ENCODE assay signal across 19 mouse cellular contexts in genomic region chr1:39546160-39546866, GRCm38 (mm10). TPM values are rescaled to one million over a fixed set of nuclear protein-coding genes. Genes with fewer than 3 reads are reported as not detected.
DNase-seq lines count a peak whose midpoint lies in the region; ATAC-seq and TF ChIP-seq lines count a peak whose summit lies in the region.
"Had no signal": no experiment of that assay in that cellular context is flagged by ENCODE, and none has a peak within 500 bp of the region (broad histone marks: within the 10 kb centered on the region; RNA-seq: fewer than 3 reads in every experiment).

No protein-coding gene starts in this region.

- H3K9ac ChIP-seq in heart, embryonic 14.5 days (ENCODE audit: low read length) = no peak overlapping the region
- no peak overlapping the region for H3K9ac ChIP-seq in kidney, embryonic 15.5 days
- H3K9ac ChIP-seq in midbrain, embryonic 13.5 days (replicated peaks) = no peak overlapping the region
- no peak overlapping the region for H3K9ac ChIP-seq in midbrain, embryonic 16.5 days (ENCODE audit: low read depth, low read length)
- no peak overlapping the region for H3K9ac ChIP-seq in stomach, postnatal 0 days (ENCODE audit: low read length)
- H3K9ac ChIP-seq: limb, embryonic 13.5 days; liver, embryonic 12.5 days had no signal

- H3K9me3 ChIP-seq in heart, embryonic 14.5 days (ENCODE audit: control insufficient read depth, low read length) = no peaks in the 10 kb centered on the region
- H3K9me3 ChIP-seq in kidney, embryonic 15.5 days (replicated peaks) = no peaks in the 10 kb centered on the region
- no peaks in the 10 kb centered on the region for H3K9me3 ChIP-seq in midbrain, embryonic 13.5 days
- no peaks in the 10 kb centered on the region for H3K9me3 ChIP-seq in midbrain, embryonic 16.5 days (replicated peaks; ENCODE audit: control insufficient read depth, low read length, poor library complexity, severe bottlenecking)
- no peaks in the 10 kb centered on the region for H3K9me3 ChIP-seq in stomach, postnatal 0 days (ENCODE audit: control insufficient read depth, low read length)
- H3K9me3 ChIP-seq: limb, embryonic 13.5 days; liver, embryonic 12.5 days; midbrain, embryonic 10.5 days had no signal

- peak overlapping the region in 1 of 2 experiments; percentile 8; a peak in 1 of 4 replicates for H3K27ac ChIP-seq in heart, embryonic 14.5 days (replicated peaks in 1 of 2; ENCODE audit: control insufficient read depth in 1 of 2, insufficient read depth in 1 of 2, low read depth in 2 of 2, low read length in 2 of 2)
- no peak overlapping the region for H3K27ac ChIP-seq in kidney, embryonic 15.5 days
- no peak overlapping the region for H3K27ac ChIP-seq in midbrain, embryonic 13.5 days
- H3K27ac ChIP-seq in midbrain, embryonic 16.5 days (ENCODE audit: low read length) = no peak overlapping the region
- H3K27ac ChIP-seq in stomach, postnatal 0 days (replicated peaks) = no peak overlapping the region
- H3K27ac ChIP-seq: heart, adult 2 months; limb, embryonic 13.5 days; liver, embryonic 12.5 days; midbrain, embryonic 10.5 days had no signal

- H3K4me3 ChIP-seq in heart, embryonic 14.5 days (ENCODE audit: control insufficient read depth in 1 of 2, insufficient read depth in 1 of 2, low read depth in 1 of 2, low read length in 2 of 2) = no peak overlapping the region
- no peak overlapping the region for H3K4me3 ChIP-seq in kidney, embryonic 15.5 days (replicated peaks)
- no peak overlapping the region for H3K4me3 ChIP-seq in midbrain, embryonic 13.5 days (replicated peaks)
- H3K4me3 ChIP-seq in midbrain, embryonic 16.5 days (ENCODE audit: low read depth, low read length) = no peak overlapping the region
- no peak overlapping the region for H3K4me3 ChIP-seq in stomach, postnatal 0 days (ENCODE audit: low read depth, low read length)
- H3K4me3 ChIP-seq: heart, adult 2 months; limb, embryonic 13.5 days; liver, embryonic 12.5 days; midbrain, embryonic 10.5 days; myocyte had no signal

- no peak overlapping the region for H3K4me2 ChIP-seq in heart, embryonic 14.5 days (ENCODE audit: low read length)
- no peak overlapping the region for H3K4me2 ChIP-seq in kidney, embryonic 15.5 days
- no peak overlapping the region for H3K4me2 ChIP-seq in midbrain, embryonic 13.5 days (replicated peaks)
- H3K4me2 ChIP-seq in midbrain, embryonic 16.5 days (ENCODE audit: low read length) = no peak overlapping the region
- no peak overlapping the region for H3K4me2 ChIP-seq in stomach, postnatal 0 days (replicated peaks; ENCODE audit: low read depth)
- H3K4me2 ChIP-seq: limb, embryonic 13.5 days; liver, embryonic 12.5 days had no signal

- no peak for TF ChIP-seq EP300 in stomach, postnatal 0 days (optimal IDR thresholded peaks at IDR 0.05)

- H3K36me3 ChIP-seq in heart, embryonic 14.5 days (ENCODE audit: control insufficient read depth, insufficient read depth, low read length) = peaks cover 80% of the 10 kb centered on the region
- peaks cover 85% of the 10 kb centered on the region for H3K36me3 ChIP-seq in kidney, embryonic 15.5 days
- peaks cover 64% of the 10 kb centered on the region for H3K36me3 ChIP-seq in midbrain, embryonic 13.5 days
- peaks cover 34% of the 10 kb centered on the region for H3K36me3 ChIP-seq in midbrain, embryonic 16.5 days (ENCODE audit: control insufficient read depth, insufficient read depth, low read length)
- peaks cover 20% of the 10 kb centered on the region; the same call in 1 of the 2 replicates for H3K36me3 ChIP-seq in stomach, postnatal 0 days (ENCODE audit: control insufficient read depth, insufficient read depth, low read length)

- TF ChIP-seq CTCF in stomach, postnatal 0 days (IDR thresholded peaks at IDR 0.05; ENCODE audit: low read depth) = no peak

- H3K4me1 ChIP-seq in heart, embryonic 14.5 days (ENCODE audit: control insufficient read depth in 2 of 2, insufficient read depth in 2 of 2, low read length in 2 of 2) = peaks cover 2 to 4% of the 10 kb centered on the region in 2 experiments; a peak in 3 of 4 replicates
- H3K4me1 ChIP-seq in kidney, embryonic 15.5 days = no peaks in the 10 kb centered on the region
- no peaks in the 10 kb centered on the region for H3K4me1 ChIP-seq in midbrain, embryonic 13.5 days (replicated peaks)
- H3K4me1 ChIP-seq in midbrain, embryonic 16.5 days (ENCODE audit: control insufficient read depth, insufficient read depth, low read length) = no peaks in the 10 kb centered on the region
- H3K4me1 ChIP-seq in stomach, postnatal 0 days (replicated peaks; ENCODE audit: control insufficient read depth, insufficient read depth) = no peaks in the 10 kb centered on the region
- H3K4me1 ChIP-seq: limb, embryonic 13.5 days; liver, embryonic 12.5 days; midbrain, embryonic 10.5 days had no signal

- no peaks in the 10 kb centered on the region for H3K27me3 ChIP-seq in heart, embryonic 14.5 days (ENCODE audit: control insufficient read depth, insufficient read depth, low read length)
- no peaks in the 10 kb centered on the region for H3K27me3 ChIP-seq in kidney, embryonic 15.5 days
- H3K27me3 ChIP-seq in midbrain, embryonic 13.5 days = no peaks in the 10 kb centered on the region
- H3K27me3 ChIP-seq in midbrain, embryonic 16.5 days (ENCODE audit: control insufficient read depth, insufficient read depth, low read depth, low read length) = no peaks in the 10 kb centered on the region
- H3K27me3 ChIP-seq in stomach, postnatal 0 days (ENCODE audit: control insufficient read depth, insufficient read depth, low read length) = no peaks in the 10 kb centered on the region
- H3K27me3 ChIP-seq: limb, embryonic 13.5 days; liver, embryonic 12.5 days had no signal

- DNase-seq in heart, postnatal 4 days = no peak
- no peak for DNase-seq in kidney, postnatal 25 days
- DNase-seq in stomach, postnatal 0 days (ENCODE audit: low spot score) = no peak
- DNase-seq: adrenal gland, adult 8-10 months; cerebellum, adult 11-12 months; gastrocnemius, postnatal 25 days; heart, adult 2 months; kidney, postnatal 4 days; layer of hippocampus, adult 9-11 months; right cerebral cortex, postnatal 4 days had no signal

- ATAC-seq in heart, embryonic 14.5 days (ENCODE audit: insufficient number of reproducible peaks, insufficient read depth, low FRiP score, low read depth) = peak; percentile 39; the same call in 1 of the 2 replicates
- peak; percentile 52; the same call in 1 of the 2 replicates for ATAC-seq in kidney, embryonic 15.5 days (replicated peaks; ENCODE audit: low FRiP score)
- 0 out of 2 replicates have a peak, but pooled peaks have one; percentile 17 for ATAC-seq in midbrain, embryonic 13.5 days
- no peak for ATAC-seq in midbrain, embryonic 16.5 days
- ATAC-seq in stomach, postnatal 0 days (ENCODE audit: low FRiP score, low TSS enrichment) = peak; percentile 63; the same call in 1 of the 2 replicates
- ATAC-seq: activated CD4-positive, CD25-positive, alpha-beta regulatory T cell, adult 4 months; liver, embryonic 12.5 days had no signal

- 86% methylated on average over 6 of the region's 6 CpGs for WGBS in heart, embryonic 14.5 days
- WGBS in kidney, embryonic 15.5 days = 88% methylated on average over 6 of the region's 6 CpGs
- WGBS in midbrain, embryonic 13.5 days = 89% methylated on average over 6 of the region's 6 CpGs
- 87% methylated on average over 6 of the region's 6 CpGs for WGBS in midbrain, embryonic 16.5 days
- WGBS in stomach, postnatal 0 days = 84% methylated on average over 6 of the region's 6 CpGs

RNA-seq across cellular contexts. Expression of gene Cnot11, which starts 11.5 kb away (rescaled TPM):
- 21.9 and 23.6 TPM in 2 replicates for polyA plus RNA-seq in heart, embryonic 14.5 days (2014; fragmentation: Nextera tagmentation; extraction: Ambion mirVana)
- 10 to 100 TPM; 18.2 to 18.4 TPM for total RNA-seq in heart, postnatal 4 days (2021)
- polyA plus RNA-seq in kidney, embryonic 15.5 days (2015; fragmentation: Nextera tagmentation; extraction: Ambion mirVana) = 24.2 and 24.4 TPM in 2 replicates
- polyA plus RNA-seq in midbrain, embryonic 13.5 days (2015; fragmentation: Nextera tagmentation; extraction: Ambion mirVana) = 13.4 and 16.4 TPM in 2 replicates
- 10.5 and 10.6 TPM in 2 replicates for polyA plus RNA-seq in midbrain, embryonic 16.5 days (2015; fragmentation: Nextera tagmentation; extraction: Ambion mirVana)
- 11.1 and 12.3 TPM in 2 replicates for polyA plus RNA-seq in stomach, postnatal 0 days (2015; fragmentation: Nextera tagmentation; extraction: Ambion mirVana)

RNA-seq across cellular contexts. Expression of gene Rnf149, which starts 30.9 kb away (rescaled TPM):
- 21.1 and 22.1 TPM in 2 replicates for polyA plus RNA-seq in heart, embryonic 14.5 days (2014; fragmentation: Nextera tagmentation; extraction: Ambion mirVana)
- 10 to 100 TPM; 17.4 to 18.4 TPM for total RNA-seq in heart, postnatal 4 days (2021)
- 31.9 and 33.3 TPM in 2 replicates for polyA plus RNA-seq in kidney, embryonic 15.5 days (2015; fragmentation: Nextera tagmentation; extraction: Ambion mirVana)
- polyA plus RNA-seq in midbrain, embryonic 13.5 days (2015; fragmentation: Nextera tagmentation; extraction: Ambion mirVana) = 22.8 and 23.1 TPM in 2 replicates
- polyA plus RNA-seq in midbrain, embryonic 16.5 days (2015; fragmentation: Nextera tagmentation; extraction: Ambion mirVana) = 18.2 and 21.8 TPM in 2 replicates
- 30.2 and 33.5 TPM in 2 replicates for polyA plus RNA-seq in stomach, postnatal 0 days (2015; fragmentation: Nextera tagmentation; extraction: Ambion mirVana)
